Mouse (Mus musculus) midbrain, embryonic 14.5 days (tissue): Measurements from ENCODE around the gene Tspan33. TPM values are rescaled to one million over a fixed set of nuclear protein-coding genes. Genes with fewer than 3 reads are reported as not detected.

Experiments used
- ATAC-seq: fragments of 200-750 bp; cut with Nextera tagmentation; 2 replicates; pipeline ENCODE4 v1.8.0; 2017; ENCODE audit warnings: moderate number of reproducible peaks, moderate library complexity; ENCODE audit not compliant: low FRiP score, low TSS enrichment
- DNase-seq: peaks from one replicate; pipeline ENCODE4 v3.0.0-alpha.2; 2015
- H3K27ac ChIP-seq: fragments of 300-500 bp; sonication (generic); replicated peaks from 2 replicates; pipeline ENCODE4 v1.5.1; 2014; ENCODE audit warnings: mild to moderate bottlenecking, low read depth, low read length, moderate library complexity
- H3K27me3 ChIP-seq: fragments of 300-500 bp; sonication (generic); 2 replicates; pipeline ENCODE4 v1.6.1; 2014; ENCODE audit warnings: low read length, control low read depth, mixed read lengths; ENCODE audit not compliant: control insufficient read depth, insufficient read depth
- H3K36me3 ChIP-seq: fragments of 300-500 bp; sonication (generic); 2 replicates; pipeline ENCODE4 v1.6.1; 2014; ENCODE audit warnings: low read length, control low read depth; ENCODE audit not compliant: control insufficient read depth, insufficient read depth
- H3K4me1 ChIP-seq: fragments of 300-500 bp; sonication (generic); 2 replicates; pipeline ENCODE4 v1.6.1; 2014; ENCODE audit warnings: mild to moderate bottlenecking, antibody characterized with exemption, low read length, control low read depth; ENCODE audit not compliant: control insufficient read depth, insufficient read depth
- H3K4me2 ChIP-seq: fragments of 300-500 bp; sonication (generic); 2 replicates; pipeline ENCODE4 v1.6.1; 2014; ENCODE audit warnings: mild to moderate bottlenecking, low read length, moderate library complexity
- H3K4me3 ChIP-seq: fragments of 300-500 bp; sonication (generic); replicated peaks from 2 replicates; pipeline ENCODE4 v1.5.1; 2014; ENCODE audit warnings: low read depth, low read length
- H3K9ac ChIP-seq: fragments of 300-500 bp; sonication (generic); replicated peaks from 2 replicates; pipeline ENCODE4 v1.6.1; 2014; ENCODE audit warnings: mild to moderate bottlenecking, low read length, moderate library complexity
- H3K9me3 ChIP-seq: fragments of 300-500 bp; sonication (generic); 2 replicates; pipeline ENCODE4 v1.6.1; 2016; ENCODE audit warnings: low read length, control low read depth, mixed read lengths; ENCODE audit not compliant: control insufficient read depth
- WGBS: fragments of 180-500 bp; shearing (Covaris S2); extraction: QIAGEN DNeasy Blood & Tissue Kit; methylation state at CpG from one replicate; pipeline ENCODE4 v1.1.7; 2014; 5-methylcytosine and 5-hydroxymethylcytosine counted together
- polyA plus RNA-seq: library from polyadenylated mRNA; unstranded; fragments of >200 nt; fragmentation: Nextera tagmentation; extraction: Ambion mirVana; gene quantifications from 2 replicates; pipeline ENCODE4 v1.2.1, GENCODE M21; 2014

Tspan33 gene
- polyA plus RNA-seq, 1 experiment from 2014 or later: 3.2 TPM

DNA sequence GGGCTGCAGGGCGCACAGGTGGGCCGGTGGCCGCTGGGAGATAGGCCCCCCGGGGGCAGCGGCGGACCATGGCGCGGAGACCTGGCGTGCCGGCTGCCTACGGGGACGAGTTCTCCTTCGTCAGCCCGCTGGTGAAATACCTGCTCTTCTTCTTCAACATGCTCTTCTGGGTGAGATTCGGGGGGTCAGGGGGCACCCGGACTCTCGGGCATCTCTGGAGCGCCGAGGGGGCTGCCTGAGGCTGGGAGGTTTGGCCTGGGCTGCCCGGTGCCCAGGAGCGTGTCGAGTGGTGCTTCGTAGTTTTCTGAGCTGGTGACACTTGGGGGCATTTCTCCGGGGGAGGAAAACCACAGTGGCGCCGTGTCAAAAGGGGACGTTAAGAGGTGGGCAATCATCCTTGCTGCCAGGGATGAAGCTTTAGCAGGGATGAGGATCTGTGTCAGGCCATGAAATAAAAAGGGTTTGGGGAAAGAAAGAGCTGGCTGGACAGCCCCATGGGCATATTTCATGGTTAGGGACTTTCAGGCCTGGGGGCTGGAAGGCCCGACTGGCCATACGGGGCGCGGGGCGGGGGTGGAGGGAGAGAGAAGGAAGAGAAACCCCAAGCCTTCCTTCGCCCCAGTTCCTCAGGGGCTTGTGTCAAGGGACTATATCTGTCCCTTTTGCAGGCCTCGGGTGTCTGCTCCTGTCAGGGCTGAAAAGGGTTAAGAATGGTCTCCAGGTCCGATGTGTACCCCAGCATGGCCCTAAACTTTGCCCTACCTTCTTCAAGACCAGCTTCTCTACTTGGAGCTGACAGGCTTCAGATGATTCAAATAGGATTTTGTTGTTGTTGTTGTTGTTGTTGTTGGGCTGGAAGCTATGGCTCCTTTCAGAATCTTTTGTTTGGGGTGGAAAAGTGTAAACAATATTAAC, 610 bp downstream of the Tspan33 start:
- Histone ChIP-seq H3K27ac (peak overlapping the region; percentile 13; the same call in 1 of the 2 replicates), H3K9me3 (no peaks in the 10 kb centered on the region), H3K9ac (peak overlapping the region; percentile 77), H3K4me1 (peaks cover 4% of the 10 kb centered on the region; the same call in 1 of the 2 replicates), H3K27me3 (0 out of 2 replicates have a peak, but pooled peaks cover 9% of the 10 kb centered on the region), H3K4me3 (peak overlapping the region; percentile 73), H3K4me2 (peak overlapping the region; percentile 99), H3K36me3 (no peaks in the 10 kb centered on the region)
- 3% methylated on average over 35 of the region's 35 CpGs for WGBS
- ATAC-seq: no peak
- no peak for DNase-seq

DNA sequence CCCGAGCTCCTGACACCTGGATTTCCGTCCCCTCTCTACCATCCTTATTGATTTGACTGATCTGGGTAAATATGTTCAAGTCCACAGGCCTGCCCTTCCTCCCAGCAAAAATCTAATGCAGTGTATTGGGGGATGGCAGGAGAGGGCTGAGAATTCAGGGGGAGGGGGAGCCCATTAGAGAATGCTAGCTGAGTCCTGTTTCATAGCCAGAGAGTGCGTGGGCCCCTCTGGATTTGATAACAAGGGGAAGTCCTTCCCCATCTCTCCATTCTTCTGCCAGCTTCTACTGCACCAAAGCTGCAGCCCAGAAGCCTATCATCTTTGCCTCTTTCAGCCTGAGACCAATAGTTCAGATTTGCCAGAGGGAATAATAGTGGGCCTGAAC, 1.3 kb downstream of the Tspan33 start:
- WGBS: 41% methylated on average over 3 of the region's 3 CpGs
- ATAC-seq (no peak), DNase-seq (no peak)

DNA sequence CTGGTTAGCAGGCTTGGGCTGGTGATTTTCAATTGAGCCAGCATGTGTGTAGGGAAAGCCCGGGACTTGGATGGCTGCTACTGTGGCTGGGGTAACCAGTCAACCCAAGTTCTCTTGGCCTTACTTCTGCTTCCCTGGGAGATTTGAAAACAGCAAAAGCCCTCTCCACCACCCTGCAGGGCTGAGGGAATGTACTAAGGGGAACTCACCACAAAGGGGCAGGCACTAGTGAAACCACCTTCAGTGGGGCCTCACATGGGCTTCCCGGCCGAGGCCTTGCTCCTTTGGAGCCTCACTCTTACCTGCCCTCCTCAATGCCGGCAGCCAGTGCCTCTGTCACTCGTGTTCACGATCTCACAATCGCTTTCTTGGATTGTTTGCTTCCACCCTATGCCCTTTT, 2.0 kb downstream of the Tspan33 start:
- no peak overlapping the region for H3K27ac ChIP-seq
- peaks cover 4% of the 10 kb centered on the region; the same call in 1 of the 2 replicates for H3K4me1 ChIP-seq
- H3K9me3 ChIP-seq: no peaks in the 10 kb centered on the region
- H3K9ac ChIP-seq: no peak overlapping the region
- 0 out of 2 replicates have a peak, but pooled peaks cover 9% of the 10 kb centered on the region for H3K27me3 ChIP-seq
- 69% methylated on average over 7 of the region's 7 CpGs for WGBS
- H3K4me2 ChIP-seq: no peak overlapping the region
- no peaks in the 10 kb centered on the region for H3K36me3 ChIP-seq
- no peak overlapping the region for H3K4me3 ChIP-seq
- no peak for ATAC-seq
- DNase-seq: no peak

More for the DNA sequence above, 1.3 kb downstream of the Tspan33 start:
- H3K4me2 ChIP-seq: peak overlapping the region; percentile 99; the same call in 1 of the 2 replicates
- no peaks in the 10 kb centered on the region for H3K9me3 ChIP-seq
- no peaks in the 10 kb centered on the region for H3K36me3 ChIP-seq
- no peak overlapping the region; the same call in 1 of the 2 replicates for H3K4me3 ChIP-seq
- H3K4me1 ChIP-seq: peaks cover 4% of the 10 kb centered on the region; the same call in 1 of the 2 replicates
- no peak overlapping the region for H3K9ac ChIP-seq
- 0 out of 2 replicates have a peak, but pooled peaks cover 9% of the 10 kb centered on the region for H3K27me3 ChIP-seq
- no peak overlapping the region for H3K27ac ChIP-seq

DNA sequence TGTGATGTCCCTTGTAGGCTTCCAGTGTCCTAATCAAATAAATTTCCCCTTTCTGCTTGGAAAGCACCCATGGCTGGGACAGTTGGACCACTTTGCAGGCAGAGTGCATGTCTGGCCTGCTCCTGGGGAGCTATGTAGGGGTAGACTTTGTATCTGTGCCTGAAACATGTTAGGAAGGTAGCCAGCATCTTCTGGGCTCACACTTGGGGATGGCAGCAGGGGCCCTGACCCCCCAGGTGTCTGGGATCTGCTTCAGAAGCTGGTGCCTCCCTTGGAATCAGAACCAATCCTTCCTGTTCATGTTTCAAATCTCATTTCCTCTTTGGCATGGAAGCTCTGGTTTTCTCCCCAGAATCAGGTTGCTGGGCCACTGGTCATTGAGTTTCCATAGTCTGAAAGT, 3.1 kb downstream of the Tspan33 start:
- Histone ChIP-seq H3K27me3 (0 out of 2 replicates have a peak, but pooled peaks cover 9% of the 10 kb centered on the region), H3K9ac (no peak overlapping the region), H3K36me3 (no peaks in the 10 kb centered on the region), H3K4me2 (no peak overlapping the region), H3K9me3 (no peaks in the 10 kb centered on the region), H3K4me1 (peaks cover 4% of the 10 kb centered on the region; the same call in 1 of the 2 replicates), H3K4me3 (no peak overlapping the region), H3K27ac (no peak overlapping the region)
- DNase-seq: no peak
- ATAC-seq: no peak

DNA sequence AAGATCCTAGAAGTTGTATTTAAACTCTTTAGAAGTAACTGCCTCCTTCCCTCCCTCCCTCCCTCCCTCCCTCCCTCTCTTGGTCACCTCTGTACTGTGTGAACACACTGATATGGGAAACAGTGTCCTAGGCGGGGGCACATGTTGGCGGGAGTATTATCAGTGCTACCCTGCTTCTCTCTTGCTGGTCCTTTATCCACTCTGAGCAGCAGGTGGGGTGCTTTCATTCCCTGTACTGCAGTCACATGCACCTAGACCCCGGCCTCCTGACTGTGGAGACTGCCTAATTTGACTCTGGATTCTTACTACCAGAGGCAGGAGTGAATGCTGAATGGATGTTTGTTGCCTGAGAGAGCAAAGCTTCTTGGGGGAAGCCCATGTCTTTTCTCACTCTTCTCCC, 3.5 kb downstream of the Tspan33 start:
- Histone ChIP-seq H3K27me3 (0 out of 2 replicates have a peak, but pooled peaks cover 9% of the 10 kb centered on the region), H3K9ac (no peak overlapping the region), H3K4me3 (no peak overlapping the region), H3K27ac (no peak overlapping the region), H3K4me2 (no peak overlapping the region), H3K4me1 (peaks cover 4% of the 10 kb centered on the region; the same call in 1 of the 2 replicates), H3K9me3 (no peaks in the 10 kb centered on the region), H3K36me3 (no peaks in the 10 kb centered on the region)
- no peak for ATAC-seq
- no peak for DNase-seq
- 43% methylated on average over 3 of the region's 3 CpGs for WGBS

DNA sequence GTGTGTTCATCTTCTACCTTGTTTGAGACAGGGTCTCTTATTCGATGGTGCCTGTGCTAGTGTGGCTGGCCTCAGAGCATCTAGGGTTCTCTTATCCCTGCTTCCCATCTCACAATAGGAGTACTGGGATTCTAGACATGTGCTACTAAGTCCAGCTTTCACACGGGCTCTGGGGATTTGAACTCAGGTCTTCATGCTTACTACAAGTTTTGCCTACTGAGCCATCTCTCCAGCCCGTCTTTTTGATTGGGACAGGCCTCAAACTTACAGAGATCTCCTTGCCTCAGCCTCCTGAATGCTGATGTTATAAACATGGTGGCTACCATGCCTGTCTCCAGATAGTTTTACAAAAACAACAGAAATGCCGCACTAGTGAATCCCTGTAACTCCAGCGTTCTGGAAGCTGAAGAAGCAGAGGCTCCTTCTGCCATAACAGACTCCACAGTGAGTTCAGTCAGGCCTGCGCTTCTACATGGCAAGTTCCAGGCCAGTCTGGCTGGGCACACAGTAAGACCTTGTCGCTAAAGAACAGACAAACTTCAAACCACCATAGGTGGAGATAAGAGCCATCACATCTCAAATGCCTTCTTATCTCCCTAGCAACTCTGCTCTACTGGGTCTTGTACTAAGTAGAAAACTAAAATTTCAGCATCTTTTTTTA, 5.2 kb downstream of the Tspan33 start:
- DNase-seq: no peak
- ATAC-seq: no peak

DNA sequence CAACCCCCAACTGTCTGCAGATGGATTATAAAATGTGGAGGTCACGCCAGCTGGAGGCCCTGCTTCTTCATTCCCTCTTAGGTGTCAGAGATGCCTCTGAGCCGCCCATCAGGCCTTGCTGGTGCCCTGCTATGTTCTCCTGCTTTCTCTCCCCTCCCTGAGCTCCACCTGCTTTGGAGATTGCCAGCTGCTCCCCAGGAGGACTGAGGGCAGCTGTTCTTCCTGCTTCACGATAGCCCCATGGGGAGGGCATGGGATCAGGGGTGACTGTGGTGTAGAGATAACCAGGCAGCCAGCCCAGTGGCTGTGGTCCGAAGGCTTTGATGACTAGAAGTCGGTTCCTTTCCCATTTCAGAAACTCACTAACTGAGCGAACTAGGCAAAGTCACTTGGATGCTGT, 7.0 kb downstream of the Tspan33 start:
- Histone ChIP-seq H3K4me3 (no peak overlapping the region), H3K9me3 (no peaks in the 10 kb centered on the region), H3K4me2 (no peak overlapping the region), H3K9ac (no peak overlapping the region), H3K36me3 (no peaks in the 10 kb centered on the region), H3K27me3 (no peaks in the 10 kb centered on the region), H3K27ac (no peak overlapping the region), H3K4me1 (no peaks in the 10 kb centered on the region)
- 74% methylated on average over 6 of the region's 6 CpGs for WGBS
- DNase-seq (no peak), ATAC-seq (no peak)

More for the DNA sequence above, 5.2 kb downstream of the Tspan33 start:
- Histone ChIP-seq H3K4me1 (peaks cover 4% of the 10 kb centered on the region; the same call in 1 of the 2 replicates), H3K9me3 (no peaks in the 10 kb centered on the region), H3K36me3 (no peaks in the 10 kb centered on the region), H3K27me3 (0 out of 2 replicates have a peak, but pooled peaks cover 6% of the 10 kb centered on the region), H3K27ac (no peak overlapping the region), H3K9ac (no peak overlapping the region), H3K4me2 (no peak overlapping the region), H3K4me3 (no peak overlapping the region)
- 91% methylated on average over 7 of the region's 7 CpGs for WGBS

DNA sequence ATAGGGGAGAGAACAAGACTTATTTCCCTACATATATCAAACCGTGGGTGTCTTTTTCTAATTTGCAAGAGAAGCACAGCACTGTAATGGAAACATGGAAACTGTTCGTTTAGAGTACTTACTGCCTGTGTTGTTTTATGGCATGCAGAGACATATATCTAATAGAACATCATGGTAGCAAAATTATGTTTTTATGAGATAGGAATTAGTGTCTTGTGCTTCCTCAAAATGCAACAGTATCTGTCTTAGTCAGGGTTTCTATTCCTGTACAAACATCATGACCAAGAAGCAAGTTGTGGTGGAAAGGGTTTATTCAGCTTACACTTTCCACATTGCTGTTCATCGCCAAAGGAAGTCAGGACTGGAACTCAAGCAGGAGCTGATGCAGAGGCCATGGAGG, 8.1 kb downstream of the Tspan33 start:
- no peaks in the 10 kb centered on the region for H3K9me3 ChIP-seq
- 89% methylated on average over 3 of the region's 3 CpGs for WGBS
- no peak overlapping the region for H3K9ac ChIP-seq
- DNase-seq (no peak), ATAC-seq (no peak)
- H3K27ac ChIP-seq: no peak overlapping the region
- no peaks in the 10 kb centered on the region for H3K36me3 ChIP-seq
- H3K4me3 ChIP-seq: no peak overlapping the region
- no peak overlapping the region for H3K4me2 ChIP-seq
- H3K27me3 ChIP-seq: no peaks in the 10 kb centered on the region
- H3K4me1 ChIP-seq: no peaks in the 10 kb centered on the region
